Mouse (Mus musculus): ENCODE results near the gene Gm3336. TPM values are rescaled to one million over a fixed set of nuclear protein-coding genes. Genes with fewer than 3 reads are reported as not detected.

The Gm3336 gene
- polyA plus RNA-seq (2012; rRNA removed): 0.06 TPM in 1 of 2 replicates, not detected in the other

DNA sequence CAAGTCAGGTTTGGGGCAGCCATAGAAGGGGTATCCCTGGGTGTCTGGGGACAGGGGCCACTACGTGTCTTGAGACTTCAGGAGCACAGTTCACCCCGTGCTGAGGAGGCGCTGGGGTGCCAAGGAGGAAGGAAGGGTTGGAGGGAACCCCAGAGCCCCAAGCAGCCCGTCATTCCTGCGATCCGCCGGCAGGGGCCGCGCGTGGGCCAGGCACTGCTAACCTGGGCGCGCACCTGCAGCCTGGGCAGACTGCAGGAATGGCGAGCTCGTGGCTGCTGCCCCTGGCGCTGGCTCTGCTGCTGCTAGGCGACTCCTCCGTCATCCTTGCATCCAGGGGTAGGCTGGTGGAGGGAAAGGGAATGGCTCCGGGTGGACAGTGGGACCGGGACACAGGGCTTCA lies at the start of gene Gm3336:
TSS of gene Gm3336 (plus strand) at position 247 of the 400 bp plus-strand sequence.

DNA sequence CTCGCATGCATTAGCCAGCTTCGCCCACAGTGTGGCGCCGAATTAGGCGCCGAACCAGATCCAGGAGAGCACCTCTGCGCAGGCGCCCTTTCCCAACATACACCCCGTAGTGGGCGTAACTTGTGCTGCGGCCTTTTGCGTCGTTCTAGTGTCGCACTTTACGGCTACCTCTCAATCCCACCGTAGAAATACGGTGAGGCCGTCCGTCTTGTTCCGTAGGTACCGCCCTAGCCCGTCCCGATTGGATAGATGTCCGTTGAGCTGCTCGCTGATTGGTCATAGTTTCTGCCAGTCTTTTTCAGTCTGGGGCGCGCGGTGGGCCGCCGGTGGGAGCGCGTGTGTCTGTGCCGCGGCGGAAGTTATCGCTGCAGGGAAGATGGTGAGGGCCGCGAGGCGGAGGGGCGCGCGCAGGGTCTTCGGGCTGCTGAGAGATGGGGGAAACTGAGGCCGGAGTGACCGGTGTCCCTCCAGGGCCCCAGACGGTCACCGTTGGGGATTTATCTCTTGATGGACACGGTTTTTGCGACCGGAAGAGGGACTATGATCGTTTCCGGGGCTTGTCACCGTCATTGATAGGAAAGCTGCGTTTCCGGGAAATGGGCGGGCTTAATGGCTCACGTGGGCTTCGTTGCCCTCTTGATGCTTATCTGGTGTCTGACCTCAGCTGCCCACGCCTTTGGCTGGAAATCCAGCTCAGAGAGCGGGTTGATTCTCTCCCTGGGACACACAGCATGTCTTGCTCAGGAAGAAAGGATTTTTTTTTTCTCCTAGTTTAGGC lies 45.1 kb upstream of the Gm3336 start, which contains the start of gene Lsm4:
TSS of gene Lsm4 (plus strand) at position 170 of the 778 bp plus-strand sequence.

DNA sequence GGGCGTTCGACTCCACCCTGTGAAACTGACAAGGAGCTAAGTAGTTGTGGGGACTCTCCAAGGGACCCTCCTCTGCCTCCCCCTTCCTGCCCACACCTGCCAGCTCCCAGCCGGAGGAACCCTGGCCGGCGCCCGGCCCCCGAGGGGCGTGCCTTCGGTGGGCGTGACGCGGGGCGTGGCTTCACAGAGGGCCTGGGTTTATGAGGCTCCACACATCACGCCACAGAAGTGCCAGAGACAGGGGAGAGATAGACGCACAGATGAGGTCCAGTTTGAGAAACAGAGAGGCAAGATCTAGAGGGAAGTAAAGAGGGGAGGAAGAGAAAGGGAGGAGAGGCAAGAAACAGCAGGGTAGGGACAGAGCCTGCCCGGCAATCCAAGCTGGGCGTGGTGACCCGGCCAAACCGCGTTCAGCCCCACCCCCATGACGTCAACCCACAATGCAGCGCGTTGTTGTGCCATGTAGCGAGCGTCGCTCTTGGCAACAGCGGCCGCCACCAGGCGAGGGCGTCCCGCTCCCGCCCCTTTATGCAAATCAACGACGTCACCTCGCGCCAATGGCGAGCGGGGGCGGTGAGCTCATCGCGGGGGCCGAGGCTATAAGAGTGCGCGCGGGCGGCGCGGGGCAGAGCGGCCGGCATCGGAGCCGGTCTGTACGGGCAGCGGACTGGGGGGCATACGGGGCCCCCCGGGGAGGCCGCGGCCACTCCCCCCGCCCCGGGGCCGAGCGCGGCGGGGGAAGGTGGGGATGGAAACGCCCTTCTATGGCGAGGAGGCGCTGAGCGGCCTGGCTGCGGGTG lies 19.8 kb upstream of the Gm3336 start, which contains the start of gene Jund:
TSS of gene Jund (plus strand) at position 640 of the 800 bp plus-strand sequence.

DNA sequence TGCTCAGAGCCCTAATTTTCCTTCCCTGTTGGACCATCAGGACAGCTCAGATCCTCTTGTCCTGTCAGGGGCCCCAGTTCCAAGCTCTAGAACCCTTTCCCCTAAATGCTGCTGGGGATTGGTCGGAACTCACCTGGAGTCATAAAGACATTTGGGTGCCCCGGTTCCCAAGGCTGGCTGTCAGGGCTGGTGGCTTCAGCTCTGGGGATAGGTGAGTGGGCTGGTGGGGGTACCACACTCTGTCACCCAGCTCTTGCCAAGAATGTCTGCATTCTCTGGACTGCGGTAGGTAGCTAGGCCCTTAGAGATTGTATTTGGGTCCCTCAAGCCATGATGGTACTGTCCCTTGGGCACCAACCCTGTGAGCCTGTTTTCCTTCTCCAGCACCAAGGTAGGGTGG lies 15.1 kb upstream of the Gm3336 start, which contains the start of gene Iqcn:
TSS of gene Iqcn (plus strand) at position 171 of the 400 bp plus-strand sequence.

DNA sequence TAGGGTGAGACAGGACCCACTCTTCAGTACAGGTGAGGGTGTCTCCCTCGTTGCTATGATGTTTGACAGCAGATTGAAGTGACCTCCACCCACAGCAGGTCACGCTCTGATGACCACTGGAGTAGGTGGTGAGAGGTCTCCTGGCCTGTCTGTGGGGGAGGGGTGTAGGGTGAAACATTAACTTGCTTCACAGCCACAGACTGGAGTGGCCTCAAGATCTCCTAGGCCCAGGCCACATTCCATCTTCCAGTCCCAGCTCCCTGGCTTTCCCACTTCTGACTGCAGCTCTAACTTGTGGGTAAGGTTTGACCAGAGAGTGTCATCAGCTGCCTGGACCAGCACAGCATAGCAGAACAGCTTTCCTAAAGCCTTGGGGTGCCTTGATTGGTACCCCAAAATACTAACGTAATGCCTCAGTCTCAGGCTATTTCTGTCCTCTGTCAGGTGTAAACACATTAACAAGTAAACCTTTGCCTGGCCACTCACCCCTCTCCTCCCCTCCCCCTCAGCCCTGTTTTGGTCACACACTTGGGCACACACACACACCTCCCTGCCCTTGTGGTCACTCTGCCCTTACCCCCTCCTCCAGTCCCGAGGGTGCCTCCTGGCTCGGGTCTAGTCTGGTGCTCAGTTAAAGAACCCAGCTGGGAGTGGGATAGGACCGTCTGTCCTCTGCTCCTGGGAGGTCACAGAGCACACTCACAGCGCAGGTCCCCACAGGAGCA lies 5.3 kb downstream of the Gm3336 start, which contains the start of gene Pde4c:
TSS of gene Pde4c (plus strand) at position 235 of the 725 bp plus-strand sequence.

DNA sequence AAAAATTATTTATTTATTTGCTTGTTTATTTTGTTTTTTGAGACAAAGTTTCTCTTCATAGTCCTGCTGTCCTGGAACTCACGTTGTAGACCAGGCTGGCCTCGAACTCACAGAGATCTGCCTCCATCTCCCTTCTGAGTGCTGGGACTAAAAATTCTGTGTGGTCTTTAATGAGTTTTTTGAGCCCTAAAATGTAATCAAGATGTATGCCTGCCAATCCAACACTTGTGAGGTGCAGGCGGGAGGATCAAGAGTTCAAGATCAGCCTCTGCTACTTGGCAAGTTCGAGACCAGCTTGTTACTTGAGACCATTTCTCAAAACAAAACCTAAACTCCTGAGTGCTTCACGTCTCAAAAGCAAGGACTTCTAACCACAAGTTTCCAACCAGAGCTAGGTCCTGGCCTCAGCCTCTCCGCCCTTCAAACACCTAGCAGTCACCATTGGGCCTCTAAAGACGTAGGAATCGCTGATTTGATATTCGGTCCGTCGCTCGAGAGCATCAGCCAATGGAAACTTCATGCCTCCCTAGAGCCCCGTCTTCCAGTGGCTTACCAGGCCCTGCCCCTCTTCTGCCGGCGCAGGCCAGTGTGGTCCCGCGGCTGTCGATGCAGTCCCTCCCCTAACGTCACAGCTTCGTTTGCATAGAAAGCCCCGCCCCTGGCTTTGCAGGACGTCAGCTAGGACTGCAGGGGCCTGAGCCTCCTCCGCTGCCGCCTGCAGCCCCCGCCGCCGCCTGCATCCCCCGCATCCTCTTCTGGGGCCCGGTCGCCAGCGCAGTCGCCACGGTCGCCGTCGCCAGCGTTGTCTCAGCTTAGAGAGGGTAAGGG lies 35.9 kb downstream of the Gm3336 start, which contains the start of gene Rab3a:
TSS of gene Rab3a (plus strand) at position 637 of the 828 bp plus-strand sequence.

DNA sequence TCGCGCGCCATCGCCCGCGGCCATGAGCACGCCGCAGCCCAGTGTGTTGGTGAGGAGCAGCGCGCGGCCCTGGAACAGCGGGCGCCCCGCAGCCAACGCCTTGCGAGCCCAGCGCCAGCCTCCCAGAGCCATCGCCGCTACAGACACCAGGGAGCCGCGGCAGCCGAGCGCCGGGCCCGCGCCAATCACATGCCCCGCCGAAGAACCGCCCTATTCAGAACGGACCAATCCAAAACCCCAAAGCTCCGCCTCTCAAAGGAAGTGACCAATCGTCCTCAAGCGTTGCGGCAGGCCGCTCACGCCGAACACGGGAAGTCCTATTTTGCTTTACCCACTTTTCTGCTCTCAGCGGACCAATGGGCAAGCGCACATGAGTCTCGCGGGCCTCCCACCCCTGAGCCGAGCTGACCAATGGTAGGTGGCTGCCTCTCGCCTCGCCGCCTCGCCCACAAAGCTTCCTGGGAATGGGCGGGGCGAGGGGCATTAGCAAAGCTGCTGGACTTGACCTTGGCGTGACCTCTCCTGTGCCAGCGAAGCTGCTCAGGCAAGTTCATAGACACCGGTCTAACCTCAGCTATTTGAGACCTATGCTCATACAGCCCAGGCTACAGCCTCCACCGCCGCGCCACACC lies 42.5 kb downstream of the Gm3336 start, which contains the start of gene Mpv17l2:
TSS of gene Mpv17l2 (minus strand) at position 172 of the 632 bp plus-strand sequence.

Other genes with a start within 250 kb of the Gm3336 start
- gene Klhl26, start 241.6 kb upstream of the Gm3336 start, polyA plus RNA-seq (2012; rRNA removed): 21.7 and 29.7 TPM in 2 replicates
- gene Tmem59l, start 231.2 kb upstream of the Gm3336 start, polyA plus RNA-seq (2012; rRNA removed): 6.5 and 11.6 TPM in 2 replicates
- 1.8 and 19.1 TPM in 2 replicates for gene Crlf1, start 225.4 kb upstream of the Gm3336 start, polyA plus RNA-seq (2012; rRNA removed)
- 128 and 152 TPM in 2 replicates for gene Rex1bd, start 211.8 kb upstream of the Gm3336 start, polyA plus RNA-seq (2012; rRNA removed)
- gene Uba52, start 207.7 kb upstream of the Gm3336 start, polyA plus RNA-seq (2012; rRNA removed): 1,236 and 2,029 TPM in 2 replicates
- gene Fkbp8, start 190.8 kb upstream of the Gm3336 start, polyA plus RNA-seq (2012; rRNA removed): 333 and 368 TPM in 2 replicates
- 45.2 and 45.4 TPM in 2 replicates for gene Kxd1, start 190.6 kb upstream of the Gm3336 start, polyA plus RNA-seq (2012; rRNA removed)
- gene Ell, start 179.1 kb upstream of the Gm3336 start, polyA plus RNA-seq (2012; rRNA removed): 18.0 and 24.2 TPM in 2 replicates
- gene Isyna1, start 124.2 kb upstream of the Gm3336 start, polyA plus RNA-seq (2012; rRNA removed): 87.0 and 171 TPM in 2 replicates
- 81.3 and 117 TPM in 2 replicates for gene Ssbp4, start 109.7 kb upstream of the Gm3336 start, polyA plus RNA-seq (2012; rRNA removed)
- 0.88 and 1.00 TPM in 2 replicates for gene Lrrc25, start 102.4 kb upstream of the Gm3336 start, polyA plus RNA-seq (2012; rRNA removed)
- 0.32 and 0.54 TPM in 2 replicates for gene Gdf15, start 86.1 kb upstream of the Gm3336 start, polyA plus RNA-seq (2012; rRNA removed)
- 61.8 and 88.1 TPM in 2 replicates for gene Pgpep1, start 58.2 kb upstream of the Gm3336 start, polyA plus RNA-seq (2012; rRNA removed)
- 217 and 299 TPM in 2 replicates for gene Lsm4, start 45.3 kb upstream of the Gm3336 start, polyA plus RNA-seq (2012; rRNA removed)
- gene Jund, start 19.6 kb upstream of the Gm3336 start, polyA plus RNA-seq (2012; rRNA removed): 179 and 228 TPM in 2 replicates
- 0.04 and 0.05 TPM in 2 replicates for gene Iqcn, start 15.1 kb upstream of the Gm3336 start, polyA plus RNA-seq (2012; rRNA removed)
- 0.82 and 0.89 TPM in 2 replicates for gene Pde4c, start 5.2 kb downstream of the Gm3336 start, polyA plus RNA-seq (2012; rRNA removed)
- gene Rab3a, start 36.1 kb downstream of the Gm3336 start, polyA plus RNA-seq (2012; rRNA removed): 28.0 and 50.3 TPM in 2 replicates
- gene Mpv17l2, start 42.4 kb downstream of the Gm3336 start, polyA plus RNA-seq (2012; rRNA removed): 18.0 and 20.3 TPM in 2 replicates
- 73.4 and 81.4 TPM in 2 replicates for gene Pik3r2, start 58.2 kb downstream of the Gm3336 start, polyA plus RNA-seq (2012; rRNA removed)
- gene Mast3, start 86.5 kb downstream of the Gm3336 start, polyA plus RNA-seq (2012; rRNA removed): 19.0 and 27.4 TPM in 2 replicates
- gene Il12rb1, start 89.9 kb downstream of the Gm3336 start, polyA plus RNA-seq (2012; rRNA removed): 0.06 and 0.08 TPM in 2 replicates
- 20.3 and 21.5 TPM in 2 replicates for gene Arrdc2, start 121.2 kb downstream of the Gm3336 start, polyA plus RNA-seq (2012; rRNA removed)
- 22.8 and 23.7 TPM in 2 replicates for gene Kcnn1, start 144.7 kb downstream of the Gm3336 start, polyA plus RNA-seq (2012; rRNA removed)
- gene Ccdc124, start 155.4 kb downstream of the Gm3336 start, polyA plus RNA-seq (2012; rRNA removed): 99.7 and 174 TPM in 2 replicates
- 0.77 and 0.89 TPM in 2 replicates for gene Slc5a5, start 174.2 kb downstream of the Gm3336 start, polyA plus RNA-seq (2012; rRNA removed)
- gene Rpl18a, start 178.9 kb downstream of the Gm3336 start, polyA plus RNA-seq (2012; rRNA removed): 4,741 and 5,161 TPM in 2 replicates
- 53.2 and 73.9 TPM in 2 replicates for gene Map1s, start 187.4 kb downstream of the Gm3336 start, polyA plus RNA-seq (2012; rRNA removed)

Data from central nervous system, embryonic 11.5 days (tissue).